Mouse (Mus musculus) B cell, adult 67 days (primary cell): ENCODE data around the gene Nalcn. TPM values are rescaled to one million over a fixed set of nuclear protein-coding genes. Genes with fewer than 3 reads are reported as not detected.

ENCODE experiments used
- total RNA-seq, 2 experiments: library from RNA; stranded (reverse); gene quantifications; 4 replicates each; pipeline ENCODE4 v1.2.4; 2023

The Nalcn gene
- total RNA-seq = not detected

GRCm38 (mm10) chr14:123626501-123627179, at the start of gene Nalcn:
TSS of gene Nalcn (minus strand) at chr14:123627144.

GRCm38 (mm10) chr14:123659921-123660385, 33.0 kb upstream of the Nalcn start, which contains the start of gene Itgbl1:
TSS of gene Itgbl1 (plus strand) at chr14:123659971.

Other genes starting within 250 kb of the Nalcn start
- gene Itgbl1, start 32.8 kb upstream of the Nalcn start, total RNA-seq = not detected